Mouse (Mus musculus) monocyte, adult 2 months (primary cell): ENCODE measurements around the gene Ptpra.
"Not testable (repeated sequence)": the region's sequence is repeated elsewhere in the genome, so short reads cannot be mapped to it uniquely, and the experiment has no call there.

Experiments
- DNase-seq, 2 experiments: peaks; one replicate each; pipeline ENCODE4 v3.0.0; 2022; ENCODE audit warnings: low spot score in 2 of 2, low read depth in 1 of 2

Gene Ptpra

GRCm38 (mm10) chr2:130484206-130484605 lies 34.1 kb downstream of the Ptpra start:
- no peak for DNase-seq

- DNase-seq, result no peak
Observed at GRCm38 (mm10) chr2:130488002-130488401, 37.9 kb downstream of the Ptpra start.

GRCm38 (mm10) chr2:130488600-130488999 lies 38.5 kb downstream of the Ptpra start:
- DNase-seq, result peak in 1 of 2 experiments; percentile 31

- DNase-seq, result no peak
Observed at GRCm38 (mm10) chr2:130491162-130491561, 41.1 kb downstream of the Ptpra start.

GRCm38 (mm10) chr2:130491587-130491986 lies 41.5 kb downstream of the Ptpra start:
- DNase-seq, result no peak

- DNase-seq, result not testable (repeated sequence)
Observed at GRCm38 (mm10) chr2:130495114-130495513, 45.0 kb downstream of the Ptpra start.

GRCm38 (mm10) chr2:130496037-130496436 lies 46.0 kb downstream of the Ptpra start:
- DNase-seq, result no peak

GRCm38 (mm10) chr2:130496931-130497330 lies 46.9 kb downstream of the Ptpra start:
- DNase-seq, result no peak

- DNase-seq, result no peak
Observed at GRCm38 (mm10) chr2:130499546-130499945, 49.5 kb downstream of the Ptpra start.

- no peak for DNase-seq
Observed at GRCm38 (mm10) chr2:130501556-130501955, 51.5 kb downstream of the Ptpra start.

- not testable (repeated sequence) for DNase-seq
Observed at GRCm38 (mm10) chr2:130511616-130512015, 61.5 kb downstream of the Ptpra start.

- no peak for DNase-seq
Observed at GRCm38 (mm10) chr2:130513907-130514306, 63.8 kb downstream of the Ptpra start.

GRCm38 (mm10) chr2:130515791-130516190 lies 65.7 kb downstream of the Ptpra start:
- DNase-seq, result no peak

- DNase-seq, result no peak
Observed at GRCm38 (mm10) chr2:130521927-130522326, 71.8 kb downstream of the Ptpra start.

GRCm38 (mm10) chr2:130525480-130525879 lies 75.4 kb downstream of the Ptpra start:
- DNase-seq, result not testable (repeated sequence)

GRCm38 (mm10) chr2:130528457-130528856 lies 78.4 kb downstream of the Ptpra start:
- DNase-seq, result no peak

GRCm38 (mm10) chr2:130529290-130529689 lies 79.2 kb downstream of the Ptpra start:
- no peak for DNase-seq

- no peak for DNase-seq
Observed at GRCm38 (mm10) chr2:130529925-130530324, 79.8 kb downstream of the Ptpra start.

GRCm38 (mm10) chr2:130532201-130532600 lies 82.1 kb downstream of the Ptpra start:
- no peak for DNase-seq

- DNase-seq, result no peak
Observed at GRCm38 (mm10) chr2:130535017-130535416, 84.9 kb downstream of the Ptpra start.

GRCm38 (mm10) chr2:130536890-130537289 lies 86.8 kb downstream of the Ptpra start:
- DNase-seq, result no peak

GRCm38 (mm10) chr2:130538876-130539546 lies 88.9 kb downstream of the Ptpra start:
- no peak for DNase-seq

- no peak for DNase-seq
Observed at GRCm38 (mm10) chr2:130540266-130540665, 90.2 kb downstream of the Ptpra start.
